Mouse (Mus musculus): ENCODE data around the gene Samd4b.

GRCm38 (mm10) chr7:28383606-28384005 is 214.3 kb downstream of the Samd4b start:
- no peak for TF ChIP-seq CTCF (IDR thresholded peaks at IDR 0.05; ENCODE audit: borderline replicate concordance, extremely low read depth, insufficient read depth, insufficient read length)
- TF ChIP-seq POLR2A (IDR thresholded peaks at IDR 0.05; ENCODE audit: borderline replicate concordance, extremely low read depth, insufficient read depth, insufficient read length, poor library complexity, severe bottlenecking) = no peak

Data from brain, embryonic 14.5 days (tissue).